Mouse (Mus musculus): ENCODE results near the gene Tmem174.
A peak's percentile ranks its signal among the peaks of the same experiment; 100 is the strongest.

DNA sequence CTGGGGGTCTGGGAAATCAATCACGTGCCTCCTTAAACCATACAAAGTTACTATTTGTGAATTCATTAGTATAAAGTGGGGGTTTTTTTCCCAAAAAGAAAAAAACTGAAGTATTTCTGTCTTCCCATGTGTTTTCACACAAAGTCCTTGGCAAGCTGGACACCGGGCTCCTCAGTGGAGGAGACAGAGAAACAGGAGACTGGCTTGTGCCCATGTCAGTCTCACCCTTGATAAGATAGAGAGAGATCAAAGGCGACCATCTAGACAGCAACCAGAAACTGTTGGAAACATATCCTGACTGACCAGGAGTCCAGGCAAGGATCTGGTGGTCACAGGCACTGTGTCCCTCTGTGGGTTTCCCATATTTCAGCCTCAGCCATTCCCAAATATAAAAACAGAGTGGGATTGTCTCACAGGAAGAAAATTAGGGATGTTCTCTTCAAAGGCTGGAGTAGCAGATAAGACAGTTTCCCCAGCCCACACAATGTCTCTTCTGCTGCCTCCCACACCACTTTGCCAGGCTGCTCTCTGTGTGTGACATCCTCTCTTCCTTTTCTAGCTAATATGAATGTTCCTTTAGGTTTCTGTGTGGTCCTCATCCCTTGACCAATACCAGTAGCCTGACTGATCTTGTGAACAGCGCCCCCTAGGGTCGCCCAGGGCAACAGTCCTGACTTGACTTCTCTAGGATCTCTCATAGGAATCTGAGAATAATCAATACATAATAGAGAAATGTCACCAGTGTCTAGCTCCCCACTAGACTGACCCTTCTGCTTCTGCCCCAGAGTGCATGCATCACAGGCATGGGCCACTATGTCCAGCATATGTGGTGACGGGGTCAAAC lies 3.3 kb downstream of the Tmem174 start:
- TF ChIP-seq POLR2A (IDR thresholded peaks at IDR 0.05; ENCODE audit: extremely low read depth, insufficient read depth, low read length) (no peak), CTCF (IDR thresholded peaks at IDR 0.05; ENCODE audit: low read depth, low read length) (peak; percentile 55; the same call in 1 of the 2 replicates)
